Mouse (Mus musculus): ENCODE data around the gene Hopx.

DNA sequence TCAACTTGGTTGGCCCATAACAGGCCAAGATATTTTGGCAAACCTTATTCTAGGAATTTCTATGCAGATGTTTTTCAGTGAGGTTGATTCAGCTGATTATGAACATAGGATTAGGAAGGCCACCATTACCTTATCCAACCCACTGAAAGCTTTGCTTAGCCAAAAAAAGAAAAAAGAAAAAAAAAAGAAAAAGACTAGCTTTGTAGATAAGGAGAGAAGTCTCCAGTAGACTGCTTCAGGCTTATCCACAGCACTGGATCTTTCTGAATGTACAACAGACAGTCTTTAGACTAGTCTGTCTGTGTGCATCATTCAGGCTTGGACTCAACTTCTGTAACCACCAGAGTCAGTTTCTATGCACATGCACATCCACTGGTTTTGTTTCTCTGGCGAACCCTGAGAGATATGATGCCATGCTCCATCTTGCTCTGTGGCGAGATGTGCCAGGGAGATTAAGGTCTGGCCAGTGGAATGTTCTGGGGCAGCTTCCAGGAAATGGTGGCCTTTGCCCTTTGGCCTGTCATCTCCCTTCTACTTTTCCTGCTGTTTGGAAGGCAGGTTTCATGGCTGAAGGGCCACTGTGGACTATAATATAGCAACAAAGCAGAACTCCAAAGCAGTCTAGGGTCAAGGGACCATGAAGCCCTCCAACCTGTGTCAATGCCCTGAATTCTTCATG lies 17.7 kb upstream of the Hopx start:
- TF ChIP-seq CTCF (IDR thresholded peaks at IDR 0.05) (no peak), EP300 (IDR thresholded peaks at IDR 0.05) (no peak)
